Mouse (Mus musculus) gastrocnemius, adult 18-20 months (tissue): ENCODE results near the gene Fam19a4. TPM values are rescaled to one million over a fixed set of nuclear protein-coding genes. Genes with fewer than 3 reads are reported as not detected.
"Not testable (repeated sequence)": the region's sequence is repeated elsewhere in the genome, so short reads cannot be mapped to it uniquely, and the experiment has no call there.

Experiments
- DNase-seq: peaks from one replicate; pipeline ENCODE4 v3.0.0; 2021; ENCODE audit warnings: low spot score
- total RNA-seq, 2 experiments: library from RNA; stranded (reverse); gene quantifications; 2 replicates each; pipeline ENCODE4 v1.2.3; 2021

The Fam19a4 gene
- total RNA-seq, 2 experiments from 2014 or later: 0.26 to 0.37 TPM

DNA sequence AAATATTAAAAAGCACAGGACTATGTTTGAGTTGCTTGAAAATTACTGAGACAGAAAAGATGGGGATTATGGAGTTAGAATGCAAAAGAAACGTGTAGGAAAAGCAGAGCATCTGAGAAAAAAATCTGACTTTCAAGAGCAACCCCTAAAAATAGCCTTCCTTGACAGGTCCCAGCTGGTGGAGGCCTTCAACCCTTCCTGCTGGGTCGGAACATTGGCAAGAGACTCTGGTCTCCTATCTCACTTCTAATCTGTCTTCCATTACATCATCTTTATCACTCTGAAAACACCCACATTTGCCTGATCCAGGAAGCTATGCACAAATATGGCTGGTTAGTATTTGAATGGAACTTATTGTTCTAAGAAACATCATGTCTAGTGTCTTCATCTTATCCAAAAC is 115.4 kb downstream of the Fam19a4 start:
- no peak for DNase-seq

DNA sequence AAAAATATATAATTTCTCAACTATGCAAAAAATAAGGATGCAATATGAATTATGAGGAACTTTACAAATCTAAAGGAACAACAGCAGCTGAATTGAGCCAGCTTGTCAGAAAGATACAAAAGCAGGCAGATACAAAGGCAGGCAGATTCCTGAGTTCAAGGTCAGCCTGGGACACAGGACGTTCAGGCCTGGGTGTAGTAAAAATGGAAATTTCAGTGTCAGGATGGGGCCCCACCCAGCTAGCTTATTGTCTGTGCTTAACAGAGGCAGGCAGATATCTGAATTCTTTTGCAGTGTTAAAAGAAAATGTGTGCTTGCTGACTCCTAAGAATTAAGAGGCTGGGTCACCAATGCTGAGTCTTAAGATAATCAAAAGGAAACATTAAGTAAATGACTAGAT is 124.4 kb downstream of the Fam19a4 start:
- DNase-seq: no peak

DNA sequence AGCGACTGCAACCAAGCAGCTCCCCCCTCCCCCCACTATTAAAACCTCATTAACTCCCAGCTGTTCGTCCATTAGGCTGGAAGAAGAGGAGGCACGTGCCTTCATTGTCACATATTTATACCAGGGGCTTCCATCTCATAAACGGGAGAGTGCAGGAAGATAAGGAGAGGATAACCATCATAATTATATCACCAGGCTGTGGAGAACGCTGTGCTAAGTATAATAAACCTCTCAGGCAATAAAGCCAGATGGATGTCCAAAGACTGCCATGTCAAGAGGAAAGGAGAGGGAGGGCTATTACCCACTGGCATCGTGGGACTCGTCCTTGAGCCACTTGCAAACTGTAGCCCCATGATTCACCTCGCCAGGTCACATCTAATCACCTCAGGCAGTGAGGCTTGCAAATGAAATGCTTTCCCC is 151.1 kb downstream of the Fam19a4 start:
- DNase-seq: no peak

DNA sequence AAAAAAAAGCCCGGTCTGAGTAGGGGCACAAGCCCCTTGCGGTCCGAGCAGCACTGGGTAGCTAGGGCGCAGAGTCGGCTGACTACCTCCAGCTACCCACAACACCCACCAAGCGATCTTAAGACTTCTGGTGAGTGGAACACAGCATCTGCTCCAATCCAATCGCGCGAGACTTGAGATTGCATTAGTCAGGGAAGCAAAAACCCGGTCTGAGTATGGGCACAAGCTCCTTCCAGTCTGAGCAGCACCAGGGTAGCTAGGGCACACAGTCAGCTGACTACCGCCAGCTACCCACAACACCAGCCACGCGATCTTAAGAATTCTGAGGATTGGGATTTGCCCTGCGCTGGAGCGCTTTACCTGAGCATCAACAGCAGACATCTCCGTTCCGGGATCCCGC is 183.1 kb downstream of the Fam19a4 start:
- not testable (repeated sequence) for DNase-seq

DNA sequence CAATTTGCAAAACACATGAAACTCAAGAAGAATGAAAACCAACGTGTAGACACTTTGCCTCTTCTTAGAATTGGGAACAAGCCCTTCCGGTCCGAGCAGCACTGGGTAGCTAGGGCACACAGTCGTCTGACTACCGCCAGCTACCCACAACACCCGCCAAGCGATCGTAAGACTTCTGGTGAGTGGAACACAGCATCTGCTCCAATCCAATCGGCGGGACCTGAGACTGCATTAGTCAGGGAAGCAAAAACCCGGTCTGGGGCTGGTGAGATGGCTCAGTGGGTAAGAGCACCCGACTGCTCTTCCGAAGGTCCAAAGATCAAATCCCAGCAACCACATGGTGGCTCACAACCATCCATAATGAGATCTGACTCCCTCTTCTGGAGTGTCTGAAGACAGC is 183.6 kb downstream of the Fam19a4 start:
- not testable (repeated sequence) for DNase-seq

DNA sequence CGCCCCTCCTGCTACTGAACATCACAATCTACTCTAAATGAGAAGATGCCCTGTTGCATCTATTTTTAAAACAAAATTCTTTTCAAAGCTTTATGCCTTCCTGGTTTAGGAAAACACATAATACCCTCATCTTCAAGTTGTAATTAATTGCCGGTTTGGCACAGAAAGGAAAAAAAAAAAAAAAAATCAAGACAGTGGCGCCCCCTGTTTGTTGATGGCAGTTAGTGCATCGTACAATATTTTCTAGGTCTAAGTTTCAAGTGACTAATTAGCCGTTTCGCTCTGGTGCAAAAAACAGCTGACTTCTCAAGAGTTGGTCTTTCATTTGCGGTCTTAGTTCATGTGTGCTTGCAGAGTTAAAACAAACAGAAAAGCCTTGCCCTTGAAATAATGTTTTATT is 207.1 kb downstream of the Fam19a4 start:
- no peak for DNase-seq

DNA sequence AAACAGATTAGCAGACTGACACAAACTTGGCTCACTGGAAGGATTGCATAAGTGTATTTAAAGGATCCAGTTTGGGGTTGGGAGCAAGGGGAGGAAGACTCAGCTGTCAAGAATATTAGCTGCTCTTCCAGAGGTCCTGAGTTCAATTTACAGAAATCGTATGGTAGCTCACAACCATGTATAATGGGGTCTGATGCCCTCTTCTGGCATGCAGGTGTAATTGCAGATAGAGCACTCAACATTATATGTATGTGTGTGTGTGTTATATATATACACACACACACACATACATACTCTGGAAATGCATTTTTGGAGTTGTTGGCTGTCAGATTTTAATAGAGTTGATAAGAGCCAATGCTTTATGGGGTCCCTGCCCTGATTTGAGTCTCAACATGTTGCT is 216.3 kb downstream of the Fam19a4 start:
- DNase-seq: no peak

DNA sequence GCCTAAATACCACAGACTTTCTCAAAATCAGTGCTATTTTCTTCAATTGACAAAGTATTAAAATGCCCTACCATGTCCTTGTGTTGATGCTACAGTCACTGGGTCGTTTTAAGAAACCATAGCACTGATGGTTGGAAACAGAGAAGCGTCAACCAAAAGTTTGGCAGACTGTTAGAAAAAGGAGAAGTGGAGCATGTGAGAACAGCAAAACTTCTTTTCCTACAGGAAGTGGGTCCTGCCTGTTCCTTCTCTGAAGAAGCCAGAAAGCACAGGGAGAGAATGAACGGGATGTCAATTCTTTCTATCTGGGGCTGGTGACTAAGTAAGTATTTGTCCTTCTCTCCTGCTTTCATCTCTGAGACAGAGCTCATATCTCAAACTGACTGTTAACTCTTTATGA is 219.6 kb downstream of the Fam19a4 start:
- DNase-seq: no peak

DNA sequence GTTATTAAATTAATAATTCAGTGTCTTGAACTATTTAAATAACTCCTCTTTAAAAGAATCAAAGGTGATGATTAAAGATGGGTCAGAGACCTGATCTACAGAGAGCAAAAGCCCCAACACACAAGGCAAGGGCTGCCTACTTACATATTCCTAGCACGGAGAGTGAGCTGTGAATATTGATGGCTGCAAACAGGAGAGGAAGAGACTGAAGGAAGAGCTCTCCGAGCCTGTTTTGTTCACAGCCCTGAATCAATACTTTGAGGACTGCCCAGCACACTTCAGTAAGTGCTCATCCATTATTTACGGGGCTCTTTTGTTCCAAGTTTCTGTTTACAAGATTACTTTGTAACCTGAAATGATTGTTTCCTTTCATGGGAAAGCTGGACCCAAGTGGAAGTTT is 233.6 kb downstream of the Fam19a4 start:
- DNase-seq: no peak

DNA sequence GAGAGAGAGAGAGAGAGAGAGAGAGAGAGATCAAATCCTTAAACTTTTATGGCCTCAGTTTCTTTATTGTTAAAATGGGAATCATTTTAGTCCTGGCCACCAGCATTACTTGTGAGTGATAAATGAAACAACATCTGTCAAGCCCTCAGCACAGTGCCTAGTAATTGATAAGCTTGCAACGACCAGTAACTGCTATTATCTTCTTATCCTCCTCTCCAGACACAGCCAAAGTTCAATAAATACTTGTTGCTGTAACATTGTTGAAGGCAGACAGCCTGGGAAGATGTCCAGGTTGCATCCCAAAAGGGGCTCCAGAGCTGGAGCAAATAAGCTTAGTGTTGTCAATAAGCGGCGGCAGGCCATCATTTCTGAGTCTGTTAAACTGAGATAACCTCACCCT is 257.2 kb downstream of the Fam19a4 start:
- DNase-seq: no peak

DNA sequence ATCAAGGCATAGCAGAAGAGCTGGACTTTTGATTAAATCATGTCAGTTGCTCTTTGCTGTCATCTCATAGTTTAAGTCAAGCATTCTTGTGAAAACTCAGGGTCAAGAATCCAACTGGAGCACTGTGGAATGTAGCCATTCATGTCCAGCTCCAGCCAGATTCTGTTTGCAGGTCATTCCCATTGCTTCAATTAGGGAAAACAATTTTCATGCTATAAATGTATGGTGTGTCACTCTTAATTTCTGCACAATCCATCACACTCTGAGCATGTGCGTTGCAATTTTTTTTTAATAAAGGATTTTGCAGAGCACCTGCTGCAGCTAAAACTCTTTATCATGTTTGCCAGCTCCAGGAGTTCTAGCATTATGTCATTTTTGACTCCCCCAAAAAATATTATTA is 261.5 kb downstream of the Fam19a4 start:
- no peak for DNase-seq

DNA sequence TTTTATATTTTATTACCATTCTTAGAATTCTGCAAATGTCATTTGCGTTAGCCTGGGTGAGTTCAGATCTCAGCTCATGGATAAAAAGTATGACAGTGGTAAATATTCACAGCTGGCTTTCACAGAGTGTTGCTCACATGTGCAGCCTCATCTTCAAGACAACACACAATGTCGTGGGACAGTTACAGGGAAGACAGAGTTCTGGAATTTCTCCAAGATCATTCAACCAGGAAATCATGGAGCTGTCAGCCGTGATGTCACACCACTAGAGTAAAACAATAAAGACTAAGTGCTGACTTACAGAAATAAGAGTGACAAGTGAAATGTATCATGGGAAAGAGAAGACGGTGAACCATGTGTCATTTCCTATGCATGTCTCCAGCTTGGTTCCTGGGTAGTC is 262.8 kb downstream of the Fam19a4 start:
- DNase-seq: no peak

Other genes with a start within 250 kb of the Fam19a4 start
- gene Eogt, start 88.8 kb upstream of the Fam19a4 start, total RNA-seq: 1 to 10 TPM; 4.4 to 9.2 TPM
- gene Tmf1, start 118.7 kb upstream of the Fam19a4 start, total RNA-seq: 10 to 100 TPM; 54.6 to 55.4 TPM
- gene Uba3, start 145.2 kb upstream of the Fam19a4 start, total RNA-seq: 10 to 100 TPM; 30.3 to 39.0 TPM
- 100 to 1,000 TPM; 130 to 155 TPM for gene Arl6ip5, start 150.3 kb upstream of the Fam19a4 start, total RNA-seq
- gene Lmod3, start 192.3 kb upstream of the Fam19a4 start, total RNA-seq: 100 to 1,000 TPM; 104 to 131 TPM